13 mouse cellular contexts compared by ENCODE assay signal in the genomic region with DNA sequence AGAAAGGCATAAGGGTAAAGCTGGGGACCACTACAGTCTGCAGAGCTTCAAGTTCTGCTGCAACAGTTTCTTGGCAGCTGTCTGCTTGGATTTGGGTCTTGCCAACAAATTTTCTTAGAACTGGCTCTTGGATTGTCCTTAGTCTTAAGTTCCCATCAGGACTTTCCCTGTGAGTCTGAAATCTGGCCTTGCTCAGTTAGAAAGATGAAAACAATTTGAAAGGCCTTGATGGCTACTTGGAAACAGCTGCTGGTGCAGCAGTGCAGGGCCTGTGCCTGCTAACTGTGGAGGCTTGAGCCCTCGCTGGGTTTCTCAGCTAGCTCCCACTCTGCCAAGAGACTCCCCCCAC. TPM values are rescaled to one million over a fixed set of nuclear protein-coding genes. Genes with fewer than 3 reads are reported as not detected.
DNase-seq lines count a peak whose midpoint lies in the region; ATAC-seq lines count a peak whose summit lies in the region.
"Had no signal": no experiment of that assay in that cellular context is flagged by ENCODE, and none has a peak within 500 bp of the region (broad histone marks: within the 10 kb centered on the region; RNA-seq: fewer than 3 reads in every experiment).

No protein-coding gene starts in this region.

- H3K4me2 ChIP-seq in lung, embryonic 15.5 days = no peak overlapping the region
- H3K4me2 ChIP-seq in stomach, embryonic 16.5 days (ENCODE audit: low read depth, low read length) = no peak overlapping the region
- H3K4me2 ChIP-seq: kidney, embryonic 15.5 days had no signal

- peak; percentile 60; the same call in 1 of the 2 replicates for ATAC-seq in lung, embryonic 15.5 days (ENCODE audit: borderline replicate concordance, extremely low read depth, low FRiP score, low TSS enrichment)
- peak; percentile 82 for ATAC-seq in stomach, embryonic 16.5 days (ENCODE audit: insufficient read depth, low FRiP score)
- ATAC-seq in megakaryocyte progenitor cell, adult 5-6 weeks (replicated peaks; ENCODE audit: poor library complexity) = no peak
- ATAC-seq: CD4-positive, CD25-positive, alpha-beta regulatory T cell, adult 4 months had no signal

- H3K4me1 ChIP-seq in heart, embryonic 10.5 days = no peaks in the 10 kb centered on the region; the same call in 1 of the 2 replicates
- peaks cover 24% of the 10 kb centered on the region for H3K4me1 ChIP-seq in lung, embryonic 15.5 days
- H3K4me1 ChIP-seq in stomach, embryonic 16.5 days (ENCODE audit: control insufficient read depth, insufficient read depth, low read length) = peaks cover 24% of the 10 kb centered on the region

- peaks cover 29% of the 10 kb centered on the region for H3K36me3 ChIP-seq in heart, embryonic 10.5 days
- H3K36me3 ChIP-seq in lung, embryonic 15.5 days = no peaks in the 10 kb centered on the region
- H3K36me3 ChIP-seq in stomach, embryonic 16.5 days (ENCODE audit: control insufficient read depth, insufficient read depth, low read length) = no peaks in the 10 kb centered on the region

- 83% methylated on average over 1 of the region's 1 CpGs for WGBS in heart, embryonic 10.5 days
- WGBS in lung, embryonic 15.5 days = 47% methylated on average over 1 of the region's 1 CpGs
- 38% methylated on average over 1 of the region's 1 CpGs for WGBS in stomach, embryonic 16.5 days

- peak; percentile 72 to 76 for DNase-seq in heart, adult 18-20 months
- DNase-seq in heart, embryonic 10.5 days (ENCODE audit: low spot score) = no peak
- no peak for DNase-seq in lung, adult 18-20 months
- peak; percentile 47 for DNase-seq in heart, postnatal 25 days (ENCODE audit: low spot score)
- no peak for DNase-seq in left cerebral cortex, postnatal 10 days (ENCODE audit: extremely low spot score in 1 of 2, low spot score in 2 of 2)
- DNase-seq: right cerebral cortex, adult 18-20 months; thymus, adult 2 months had no signal

- H3K27me3 ChIP-seq in heart, embryonic 10.5 days (ENCODE audit: insufficient read depth, poor library complexity, severe bottlenecking) = no peaks in the 10 kb centered on the region
- H3K27me3 ChIP-seq in lung, embryonic 15.5 days = no peaks in the 10 kb centered on the region
- no peaks in the 10 kb centered on the region for H3K27me3 ChIP-seq in stomach, embryonic 16.5 days (ENCODE audit: control insufficient read depth, insufficient read depth, low read length)
- H3K27me3 ChIP-seq: kidney, embryonic 15.5 days had no signal

- H3K4me3 ChIP-seq in heart, embryonic 10.5 days = no peak overlapping the region
- no peak overlapping the region for H3K4me3 ChIP-seq in lung, embryonic 15.5 days
- H3K4me3 ChIP-seq in stomach, embryonic 16.5 days (replicated peaks; ENCODE audit: low read length) = no peak overlapping the region
- H3K4me3 ChIP-seq: kidney, embryonic 15.5 days had no signal

- no peak overlapping the region for H3K9ac ChIP-seq in lung, embryonic 15.5 days
- H3K9ac ChIP-seq in stomach, embryonic 16.5 days (ENCODE audit: low read length) = no peak overlapping the region
- H3K9ac ChIP-seq: kidney, embryonic 15.5 days; liver, embryonic 14.5 days had no signal

- intact Hi-C loops in heart, postnatal 25 days (cut with DNase I) = no loop called here
- intact Hi-C loops in left cerebral cortex, postnatal 10 days (cut with DNase I) = no loop called here

- H3K27ac ChIP-seq in heart, embryonic 10.5 days = no peak overlapping the region
- peak overlapping the region; percentile 66 for H3K27ac ChIP-seq in lung, embryonic 15.5 days
- peak overlapping the region; percentile 74 for H3K27ac ChIP-seq in stomach, embryonic 16.5 days (ENCODE audit: low read length)
- H3K27ac ChIP-seq: kidney, embryonic 15.5 days; liver, embryonic 14.5 days had no signal

- no peaks in the 10 kb centered on the region for H3K9me3 ChIP-seq in heart, embryonic 10.5 days
- no peaks in the 10 kb centered on the region for H3K9me3 ChIP-seq in lung, embryonic 15.5 days
- no peaks in the 10 kb centered on the region for H3K9me3 ChIP-seq in stomach, embryonic 16.5 days (replicated peaks; ENCODE audit: control insufficient read depth, low read length)
- H3K9me3 ChIP-seq: kidney, embryonic 15.5 days had no signal

RNA-seq across cellular contexts. Expression of a gene that starts 14.5 kb away (rescaled TPM):
- total RNA-seq in heart, adult 18-20 months (2021) = 10 to 100 TPM; 30.6 to 35.9 TPM
- 48.1 and 56.6 TPM in 2 replicates for polyA plus RNA-seq in heart, embryonic 10.5 days (2016; fragmentation: Nextera tagmentation; extraction: Ambion mirVana)
- 48.2 and 49.0 TPM in 2 replicates for polyA plus RNA-seq in lung, embryonic 15.5 days (2015; fragmentation: Nextera tagmentation; extraction: Ambion mirVana)
- 10 to 100 TPM; 29.6 to 32.7 TPM for total RNA-seq in heart, postnatal 25 days (2021)
- 49.5 and 49.6 TPM in 2 replicates for polyA plus RNA-seq in stomach, embryonic 16.5 days (2015; fragmentation: Nextera tagmentation; extraction: Ambion mirVana)
- 28.7 and 29.6 TPM in 2 replicates for total RNA-seq in megakaryocyte progenitor cell, adult 5-6 weeks (2015)
- total RNA-seq in megakaryocyte progenitor cell, adult 5-6 weeks (2017) = 23.3 and 28.1 TPM in 2 replicates
- total RNA-seq in left cerebral cortex, postnatal 10 days (2021) = 10 to 100 TPM; 32.8 to 34.8 TPM

RNA-seq across cellular contexts. Expression of a gene that starts 14.7 kb away (rescaled TPM):
- total RNA-seq in heart, adult 18-20 months (2021) = under 1 TPM; 0.45 to 0.46 TPM
- polyA plus RNA-seq in heart, embryonic 10.5 days (2016; fragmentation: Nextera tagmentation; extraction: Ambion mirVana) = 6.9 and 9.1 TPM in 2 replicates
- 8.2 and 8.3 TPM in 2 replicates for polyA plus RNA-seq in lung, embryonic 15.5 days (2015; fragmentation: Nextera tagmentation; extraction: Ambion mirVana)
- under 1 TPM; 0.26 to 0.45 TPM for total RNA-seq in heart, postnatal 25 days (2021)
- 4.8 and 6.0 TPM in 2 replicates for polyA plus RNA-seq in stomach, embryonic 16.5 days (2015; fragmentation: Nextera tagmentation; extraction: Ambion mirVana)
- total RNA-seq in megakaryocyte progenitor cell, adult 5-6 weeks (2015) = 18.7 and 26.8 TPM in 2 replicates
- total RNA-seq in megakaryocyte progenitor cell, adult 5-6 weeks (2017) = 14.3 and 16.2 TPM in 2 replicates
- 1 to 10 TPM; 1.5 to 1.6 TPM for total RNA-seq in left cerebral cortex, postnatal 10 days (2021)

RNA-seq across cellular contexts. Expression of a gene that starts 23.4 kb away (rescaled TPM):
- 10 to 100 TPM; 12.0 to 13.2 TPM for total RNA-seq in heart, adult 18-20 months (2021)
- 2.9 and 3.2 TPM in 2 replicates for polyA plus RNA-seq in heart, embryonic 10.5 days (2016; fragmentation: Nextera tagmentation; extraction: Ambion mirVana)
- polyA plus RNA-seq in lung, embryonic 15.5 days (2015; fragmentation: Nextera tagmentation; extraction: Ambion mirVana) = 3.5 and 4.2 TPM in 2 replicates
- 10 to 100 TPM; 10.2 to 10.4 TPM for total RNA-seq in heart, postnatal 25 days (2021)
- polyA plus RNA-seq in stomach, embryonic 16.5 days (2015; fragmentation: Nextera tagmentation; extraction: Ambion mirVana) = 7.9 and 9.6 TPM in 2 replicates
- not detected in 2 replicates for total RNA-seq in megakaryocyte progenitor cell, adult 5-6 weeks (2015)
- 0.12 TPM in 1 of 2 replicates, not detected in the other for total RNA-seq in megakaryocyte progenitor cell, adult 5-6 weeks (2017)
- total RNA-seq in left cerebral cortex, postnatal 10 days (2021) = 10 to 100 TPM; 33.6 to 37.4 TPM
- polyA plus RNA-seq: CD4-positive, CD25-positive, alpha-beta regulatory T cell, adult 4 months had no signal

RNA-seq across cellular contexts. Expression of a gene that starts 37.7 kb away (rescaled TPM):
- total RNA-seq in heart, adult 18-20 months (2021) = under 1 TPM in 1 of 2 experiments, not detected in 1; 0.87 TPM
- polyA plus RNA-seq in heart, embryonic 10.5 days (2016; fragmentation: Nextera tagmentation; extraction: Ambion mirVana) = 1.0 TPM in 1 of 2 replicates, not detected in the other
- 6.4 and 7.3 TPM in 2 replicates for polyA plus RNA-seq in lung, embryonic 15.5 days (2015; fragmentation: Nextera tagmentation; extraction: Ambion mirVana)
- total RNA-seq in heart, postnatal 25 days (2021) = not detected
- 0.65 and 0.87 TPM in 2 replicates for polyA plus RNA-seq in stomach, embryonic 16.5 days (2015; fragmentation: Nextera tagmentation; extraction: Ambion mirVana)
- total RNA-seq in megakaryocyte progenitor cell, adult 5-6 weeks (2015) = not detected in 2 replicates
- total RNA-seq in megakaryocyte progenitor cell, adult 5-6 weeks (2017) = not detected in 2 replicates
- total RNA-seq in left cerebral cortex, postnatal 10 days (2021) = 10 to 100 TPM in 1 of 2 experiments, 1 to 10 TPM in 1; 8.3 to 11.4 TPM
- polyA plus RNA-seq: CD4-positive, CD25-positive, alpha-beta regulatory T cell, adult 4 months; kidney, embryonic 15.5 days; liver, embryonic 14.5 days had no signal

Comparison
In these comparisons a context has a peak if more than half of its experiments do, and no peak if none do; other contexts are left out.
1. DNase-seq: peak in heart, adult 18-20 months (2 of 2) and heart, postnatal 25 days (single experiment); none in heart, embryonic 10.5 days (single experiment), lung, adult 18-20 months (0 of 2) and left cerebral cortex, postnatal 10 days (0 of 2).
2. RNA of a gene that starts 14.7 kb away (total RNA-seq): 14.3 to 26.8 TPM in megakaryocyte progenitor cell, adult 5-6 weeks; 1.5 to 1.6 TPM in left cerebral cortex, postnatal 10 days, 0.45 to 0.46 TPM in heart, adult 18-20 months and 0.26 to 0.45 TPM in heart, postnatal 25 days; every median in the first group is over 4 times any median in the second.
3. RNA of a gene that starts 23.4 kb away (total RNA-seq): 33.6 to 37.4 TPM in left cerebral cortex, postnatal 10 days, 12.0 to 13.2 TPM in heart, adult 18-20 months and 10.2 to 10.4 TPM in heart, postnatal 25 days; 0.12 TPM in megakaryocyte progenitor cell, adult 5-6 weeks; every median in the first group is over 4 times any median in the second.